Mouse (Mus musculus) lung, postnatal 14 days (tissue): ENCODE measurements around the gene Robo3.

Experiments used
- DNase-seq: peaks from one replicate; pipeline ENCODE4 v3.0.0; 2021

The Robo3 gene

DNA sequence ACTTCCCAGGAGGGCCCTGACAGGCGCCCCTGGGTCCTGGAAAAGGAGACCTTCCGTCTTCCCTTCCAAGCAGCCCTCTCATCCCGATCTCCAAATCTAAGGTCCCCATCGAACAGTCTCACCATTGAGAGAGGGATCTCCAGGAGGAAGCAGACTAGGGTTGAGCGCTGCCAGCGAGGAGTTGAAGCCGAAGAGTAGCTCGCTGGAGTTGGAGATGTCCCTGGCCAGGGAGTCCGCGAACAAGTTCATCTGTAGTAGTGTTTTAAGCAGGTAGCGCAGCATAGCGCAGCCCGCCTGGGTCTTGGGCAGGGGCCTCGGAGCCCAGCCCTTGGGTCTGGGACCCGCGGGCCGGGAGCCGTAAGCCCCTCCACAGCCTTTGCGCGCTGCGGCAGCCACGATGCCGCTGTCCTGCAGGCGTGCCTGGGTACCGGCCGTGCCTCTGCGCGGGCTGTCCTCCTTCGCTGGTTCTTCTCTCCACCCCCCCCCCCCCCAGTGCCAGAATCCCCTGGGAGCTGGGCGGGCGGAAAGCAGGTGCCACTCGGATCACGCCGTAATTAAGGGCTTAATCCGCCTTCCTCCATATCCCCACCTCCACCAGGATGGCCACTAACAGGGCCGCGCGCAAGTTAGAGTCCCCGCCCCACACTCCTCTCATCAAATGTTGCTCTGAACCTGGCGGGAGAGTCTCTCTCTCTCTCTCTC, at the start of gene Robo3:
Gene Robo3 (minus strand): TSS at position 527 of the 702 bp plus-strand sequence.
- DNase-seq: no peak

DNA sequence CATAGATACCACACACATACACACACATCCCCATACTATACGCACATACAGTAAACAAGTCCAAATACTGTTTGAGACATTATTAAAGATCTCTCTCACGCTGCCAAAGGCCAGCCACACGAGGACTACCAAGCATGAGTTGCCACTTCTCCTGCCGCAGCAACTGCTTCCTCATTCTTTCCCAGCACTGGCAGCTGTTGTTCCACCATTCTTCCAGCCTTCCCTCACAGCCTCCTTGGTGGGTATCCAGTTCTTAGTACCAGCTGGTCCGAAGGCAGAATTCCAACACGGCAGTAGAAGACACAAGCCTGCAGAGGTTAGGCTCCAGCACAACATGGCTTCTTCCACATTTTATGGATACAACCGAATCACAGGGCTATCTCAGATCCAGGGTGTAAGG, 41.9 kb upstream of the Robo3 start:
- DNase-seq: no peak

DNA sequence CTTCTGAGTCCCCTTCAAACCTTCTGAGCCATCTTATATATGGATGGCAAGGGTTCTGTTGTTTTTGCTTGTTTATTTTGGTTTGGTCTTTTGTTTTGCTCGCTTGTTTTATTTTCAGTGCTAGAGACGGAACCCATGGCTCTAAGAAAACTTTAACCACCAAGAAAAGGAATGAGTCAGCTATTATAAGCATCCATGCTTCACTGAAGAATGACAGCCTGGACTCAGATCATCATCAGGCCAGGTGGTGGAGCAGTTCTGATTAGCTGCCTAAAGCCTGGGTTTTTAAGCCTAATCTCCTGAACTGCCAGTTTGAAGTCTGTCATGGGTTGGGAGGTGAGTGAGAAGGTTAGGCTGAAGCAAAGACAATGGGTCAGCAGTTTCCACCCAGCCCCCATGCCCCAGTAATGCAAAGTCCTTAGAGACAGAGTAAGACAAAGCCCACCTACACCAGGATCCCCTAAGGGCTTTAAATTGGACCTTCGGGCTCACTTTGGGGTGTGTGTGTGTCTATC, 40.6 kb upstream of the Robo3 start:
- DNase-seq: no peak

- DNase-seq: peak; percentile 69
Measured at GRCm38 (mm10) chr9:37462764-37463163, 29.7 kb upstream of the Robo3 start.

DNA sequence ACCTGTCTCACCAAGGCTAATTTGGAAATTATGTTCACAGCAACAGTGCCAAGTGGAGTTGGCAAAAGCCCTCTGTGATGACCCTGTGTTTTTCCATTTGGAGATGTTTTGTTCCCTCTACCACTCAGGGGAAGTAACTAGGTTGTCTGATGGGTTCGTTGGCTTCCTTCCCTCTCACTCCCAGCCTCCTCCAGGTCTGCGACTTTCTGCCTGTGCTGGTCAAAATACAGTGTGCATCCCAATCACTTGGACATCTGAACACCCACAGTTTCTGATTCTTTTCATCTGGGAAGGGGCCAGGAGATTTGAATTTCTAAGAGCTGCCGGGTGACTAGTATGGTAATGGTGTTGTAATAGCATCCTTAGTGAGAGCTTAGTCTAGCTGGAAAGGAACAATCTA, 28.5 kb upstream of the Robo3 start:
- DNase-seq: no peak

GRCm38 (mm10) chr9:37460961-37461340, 27.9 kb upstream of the Robo3 start:
- DNase-seq: no peak

- peak; percentile 24 for DNase-seq
Measured at GRCm38 (mm10) chr9:37460043-37460960, 27.3 kb upstream of the Robo3 start.

GRCm38 (mm10) chr9:37459665-37460042, 26.6 kb upstream of the Robo3 start:
- DNase-seq: no peak

GRCm38 (mm10) chr9:37457151-37457550, 24.1 kb upstream of the Robo3 start:
- DNase-seq: no peak

DNA sequence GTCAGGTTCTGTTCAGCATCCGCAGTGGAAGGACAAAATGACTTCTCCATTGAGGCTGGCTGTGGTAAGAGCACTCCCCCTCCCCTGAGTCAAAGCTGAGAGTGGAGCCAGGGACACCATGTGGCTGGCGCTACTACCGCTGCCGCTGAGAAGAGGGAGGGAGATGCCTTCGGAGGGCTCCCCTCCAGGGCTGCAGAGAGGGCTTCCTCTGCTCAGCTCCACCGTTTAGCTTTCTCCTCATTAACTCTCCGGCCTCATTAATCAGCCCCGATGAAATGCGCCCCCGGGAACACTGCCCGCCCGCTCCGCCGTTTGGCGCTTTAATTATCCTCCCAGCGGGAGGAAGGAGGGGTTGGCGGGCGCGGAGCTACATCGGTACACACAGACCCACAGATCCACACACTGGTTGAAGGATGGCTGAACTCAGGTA, 23.4 kb upstream of the Robo3 start:
- DNase-seq: no peak

GRCm38 (mm10) chr9:37455868-37456267, 22.8 kb upstream of the Robo3 start:
- no peak for DNase-seq

- DNase-seq: no peak
Measured at GRCm38 (mm10) chr9:37454991-37455390, 21.9 kb upstream of the Robo3 start.

DNA sequence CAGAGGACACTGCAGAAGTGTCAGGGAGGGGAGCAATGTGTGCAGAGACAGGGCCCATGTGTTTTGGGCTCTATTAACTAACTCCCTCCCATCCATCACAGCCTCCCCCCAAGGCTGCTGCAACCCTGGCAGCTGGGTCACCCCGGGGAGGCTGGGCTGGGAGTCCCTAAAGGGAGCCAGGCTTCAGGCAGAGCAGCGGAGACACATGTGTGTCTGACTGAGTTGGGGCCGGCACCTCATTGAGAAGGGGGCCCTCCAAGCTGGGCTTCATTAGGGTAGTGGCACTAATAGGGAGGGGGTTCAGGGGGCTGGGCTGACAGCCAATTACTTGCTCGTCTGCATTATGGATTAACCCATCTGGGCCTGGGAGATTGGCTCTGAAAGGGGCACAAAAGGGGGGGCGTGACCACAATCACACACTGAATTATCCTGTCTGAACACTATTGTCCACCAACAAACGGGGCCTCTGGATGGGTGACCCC, 21.0 kb upstream of the Robo3 start:
- no peak for DNase-seq

GRCm38 (mm10) chr9:37453328-37453727, 20.3 kb upstream of the Robo3 start:
- DNase-seq: no peak

GRCm38 (mm10) chr9:37452401-37452800, 19.4 kb upstream of the Robo3 start:
- DNase-seq: no peak

DNA sequence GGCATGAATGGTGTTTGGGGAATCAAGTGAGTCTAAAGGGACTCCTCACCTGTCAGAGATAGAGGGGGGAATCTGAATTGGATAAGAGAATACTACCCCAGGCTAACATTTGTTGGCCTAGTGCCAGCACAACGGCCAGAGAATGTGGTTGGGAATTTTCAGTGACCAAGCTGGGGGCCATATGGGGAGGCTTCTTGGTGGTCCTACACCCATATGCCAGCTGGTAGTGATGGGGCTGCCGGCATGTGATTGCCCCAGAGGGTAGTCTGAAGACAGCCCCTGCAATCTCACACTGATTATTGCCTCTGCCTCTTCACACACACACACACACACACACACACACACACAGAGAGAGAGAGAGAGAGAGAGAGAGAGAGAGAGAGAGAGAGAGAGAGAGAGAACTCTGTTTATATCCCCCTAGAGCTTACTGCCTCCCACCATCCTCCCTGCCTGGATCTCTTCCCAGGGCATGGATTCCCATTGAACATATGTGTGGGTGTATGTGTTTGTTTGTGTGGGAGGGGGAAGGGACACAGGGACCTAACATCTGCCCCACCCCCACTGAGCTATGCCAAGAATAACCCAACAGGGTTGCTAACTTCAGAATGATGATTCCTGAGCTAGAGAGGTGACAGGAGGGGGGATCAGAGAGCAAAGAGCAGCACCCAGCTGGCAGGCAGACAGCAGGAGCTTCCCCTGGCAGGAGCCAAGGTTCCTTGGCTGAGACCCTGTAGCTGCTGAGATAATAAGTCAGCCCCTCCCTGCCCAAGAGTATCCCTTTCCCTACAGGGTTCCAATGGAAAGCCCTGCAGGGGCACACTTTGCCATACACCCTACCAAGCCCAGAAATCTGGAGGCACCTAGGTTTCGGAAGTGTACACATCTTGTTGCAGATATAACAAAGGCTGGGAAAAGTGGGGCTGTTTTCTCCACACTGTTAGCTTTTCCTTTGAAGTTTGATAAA, 5.0 kb upstream of the Robo3 start:
- DNase-seq: no peak

DNA sequence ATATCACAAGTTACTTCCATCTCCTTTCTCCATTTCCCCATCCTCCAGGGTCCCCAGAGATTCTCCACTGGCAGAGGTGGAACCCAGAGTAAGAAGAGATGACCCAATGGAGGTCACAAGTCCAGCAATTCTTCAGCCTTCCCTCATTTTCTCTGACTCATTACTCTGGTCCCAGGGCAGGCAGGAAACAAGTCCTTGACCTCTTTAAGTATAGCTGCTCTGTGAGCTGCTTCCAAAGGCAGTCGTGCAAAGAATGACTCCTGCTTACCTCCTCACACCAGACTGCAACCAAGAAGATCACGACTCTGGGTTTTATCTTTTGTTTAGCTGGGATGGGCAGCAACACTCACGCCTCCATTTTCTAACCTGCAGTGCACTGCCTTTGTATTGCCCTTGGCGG, 2.6 kb upstream of the Robo3 start:
- no peak for DNase-seq

DNA sequence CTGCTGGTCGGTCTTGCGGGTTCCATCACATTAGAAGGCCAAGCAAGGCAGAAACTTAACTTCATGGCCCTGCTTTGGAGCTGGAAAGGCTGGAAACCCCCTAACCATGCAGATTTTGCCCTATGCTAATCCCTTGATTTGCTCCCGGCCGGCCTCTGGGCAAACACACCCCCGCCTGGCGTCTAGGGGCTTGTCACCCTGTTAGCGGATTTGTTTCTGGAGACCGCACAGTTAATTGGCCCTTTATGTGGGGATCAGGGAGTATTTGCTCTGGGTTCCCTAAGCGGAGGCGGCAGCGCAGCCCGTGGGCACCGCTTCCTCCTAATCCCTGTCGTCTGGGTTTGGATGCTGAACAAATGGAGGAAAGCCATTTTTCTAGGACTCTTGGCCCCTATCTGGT, 1.9 kb upstream of the Robo3 start:
- no peak for DNase-seq

- no peak for DNase-seq
Measured at GRCm38 (mm10) chr9:37433823-37434560, 946 bp upstream of the Robo3 start.

DNA sequence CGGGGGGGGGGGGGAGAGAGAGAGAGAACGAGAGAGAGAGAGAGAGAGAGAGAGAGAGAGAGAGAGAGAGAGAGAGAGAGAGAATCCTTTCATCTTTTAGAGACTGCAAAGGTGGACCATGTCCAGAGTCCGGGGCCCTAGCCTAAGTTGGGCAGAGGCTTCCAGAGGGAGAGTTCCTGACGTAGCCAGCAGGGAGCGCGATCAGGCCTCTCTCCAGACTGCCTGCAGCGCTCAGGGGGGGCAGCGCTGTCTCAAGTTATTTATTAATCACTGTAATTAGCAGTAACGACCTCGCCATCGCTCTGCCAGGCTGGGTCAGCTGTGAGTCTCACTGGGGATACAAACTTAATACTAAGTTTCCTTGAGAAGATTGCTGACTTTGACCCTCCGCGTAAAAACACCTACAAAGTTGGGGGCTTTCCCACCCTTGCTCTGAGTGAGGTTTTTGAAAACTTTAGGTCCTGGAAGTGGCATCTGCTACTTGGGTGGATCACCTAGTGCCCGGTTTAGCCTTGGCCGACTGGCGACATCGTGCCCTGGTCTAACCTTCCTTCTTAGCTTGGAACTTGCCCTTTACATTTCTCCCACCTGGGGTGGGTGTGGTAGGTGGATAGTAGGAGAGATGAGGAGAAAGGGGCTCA, 900 bp downstream of the Robo3 start:
- peak; percentile 65 for DNase-seq

DNA sequence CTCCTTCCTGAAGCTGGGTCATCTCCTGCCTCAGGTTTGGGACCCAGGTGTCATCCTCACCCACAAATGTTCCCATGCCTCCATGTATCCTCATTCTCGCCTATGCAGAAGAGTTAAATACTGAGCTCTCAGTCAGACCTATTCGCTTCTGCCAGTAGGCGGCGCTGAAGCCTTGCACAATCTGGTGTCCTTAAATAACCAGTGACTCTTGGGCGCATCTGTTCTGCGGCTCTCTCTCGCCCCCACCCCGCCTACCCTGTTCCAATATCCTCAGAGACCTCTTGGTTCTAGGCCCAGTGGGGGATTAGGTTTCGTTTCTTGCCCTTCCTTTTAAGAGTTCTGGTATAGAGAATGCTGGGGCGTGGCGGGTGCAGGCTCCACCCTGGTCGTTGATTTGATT, 2.5 kb downstream of the Robo3 start:
- peak; percentile 88 for DNase-seq
